Mouse (Mus musculus) midbrain, postnatal 0 days (tissue): ENCODE results near the gene Padi1. TPM values are rescaled to one million over a fixed set of nuclear protein-coding genes. Genes with fewer than 3 reads are reported as not detected.

Source experiments
- ATAC-seq: fragments of 200-750 bp; cut with Nextera tagmentation; 2 replicates; pipeline ENCODE4 v1.8.0; 2017; ENCODE audit warnings: moderate number of reproducible peaks, mild to moderate bottlenecking, moderate TSS enrichment, moderate library complexity; ENCODE audit not compliant: low FRiP score
- DNase-seq: peaks from one replicate; pipeline ENCODE4 v3.0.0-alpha.2; 2015; ENCODE audit warnings: low spot score
- H3K27ac ChIP-seq: fragments of 300-500 bp; sonication (generic); 2 replicates; pipeline ENCODE4 v1.5.1; 2014; ENCODE audit warnings: low read depth, mild to moderate bottlenecking, low read length, mixed read lengths
- H3K27me3 ChIP-seq: fragments of 300-500 bp; sonication (generic); 2 replicates; pipeline ENCODE4 v1.6.1; 2014; ENCODE audit warnings: low read length, control low read depth, mixed read lengths; ENCODE audit not compliant: insufficient read depth
- H3K36me3 ChIP-seq: fragments of 300-500 bp; sonication (generic); 2 replicates; pipeline ENCODE4 v1.6.1; 2014; ENCODE audit warnings: low read length, control low read depth, mixed read lengths; ENCODE audit not compliant: insufficient read depth
- H3K4me1 ChIP-seq: fragments of 300-500 bp; sonication (generic); 2 replicates; pipeline ENCODE4 v1.6.1; 2014; ENCODE audit warnings: mild to moderate bottlenecking, control low read depth, antibody characterized with exemption, low read length, mixed read lengths; ENCODE audit not compliant: insufficient read depth
- H3K4me2 ChIP-seq: fragments of 300-500 bp; sonication (generic); 2 replicates; pipeline ENCODE4 v1.6.1; 2014; ENCODE audit warnings: low read depth, mild to moderate bottlenecking, low read length, mixed read lengths; ENCODE audit not compliant: poor library complexity, severe bottlenecking
- H3K4me3 ChIP-seq: fragments of 300-500 bp; sonication (generic); 2 replicates; pipeline ENCODE4 v1.5.1; 2014; ENCODE audit warnings: low read depth, mild to moderate bottlenecking, low read length, moderate library complexity
- H3K9ac ChIP-seq: fragments of 300-500 bp; sonication (generic); replicated peaks from 2 replicates; pipeline ENCODE4 v1.6.1; 2014; ENCODE audit warnings: mild to moderate bottlenecking, low read length, moderate library complexity, mixed read lengths; ENCODE audit not compliant: poor library complexity, severe bottlenecking
- H3K9me3 ChIP-seq: fragments of 300-500 bp; sonication (generic); 2 replicates; pipeline ENCODE4 v1.6.1; 2016; ENCODE audit warnings: low read length, control low read depth
- CTCF ChIP-seq: IDR thresholded peaks from 2 replicates; pipeline ENCODE4 v1.5.1; 2016; ENCODE audit warnings: antibody characterized with exemption, mild to moderate bottlenecking
- WGBS: fragments of 180-500 bp; shearing (Covaris S2); extraction: QIAGEN DNeasy Blood & Tissue Kit; methylation state at CpG from one replicate; pipeline ENCODE4 v1.1.7; 2014; 5-methylcytosine and 5-hydroxymethylcytosine counted together
- polyA plus RNA-seq: library from polyadenylated mRNA; unstranded; fragments of >200 nt; fragmentation: Nextera tagmentation; extraction: Ambion mirVana; gene quantifications from 2 replicates; pipeline ENCODE4 v1.2.1, GENCODE M21; 2015
- total RNA-seq: library from RNA; depleted of rRNA; stranded (reverse); fragments of >200 nt; gene quantifications from 2 replicates; pipeline ENCODE4 v1.2.3, GENCODE M21; 2014

Padi1 gene
- total and polyA plus RNA-seq, 2 experiments from 2014 or later: 0.16 TPM; not detected in 1

GRCm38 (mm10) chr4:140860125-140860766 is 14.7 kb upstream of the Padi1 start:
- 63% methylated on average over 7 of the region's 7 CpGs for WGBS
- no peak for TF ChIP-seq CTCF
- H3K36me3 ChIP-seq: no peaks in the 10 kb centered on the region
- no peak overlapping the region for H3K4me2 ChIP-seq
- no peak overlapping the region for H3K27ac ChIP-seq
- no peak overlapping the region for H3K9ac ChIP-seq
- H3K4me1 ChIP-seq: no peaks in the 10 kb centered on the region
- no peak overlapping the region for H3K4me3 ChIP-seq
- DNase-seq (no peak), ATAC-seq (no peak)
- H3K9me3 ChIP-seq: no peaks in the 10 kb centered on the region
- no peaks in the 10 kb centered on the region for H3K27me3 ChIP-seq

- 77% methylated on average over 11 of the region's 11 CpGs for WGBS
- H3K27ac ChIP-seq: no peak overlapping the region
These were observed 13.7 kb upstream of the Padi1 start for GRCm38 (mm10) chr4:140859291-140859690.

GRCm38 (mm10) chr4:140857813-140858212 is 12.2 kb upstream of the Padi1 start:
- Histone ChIP-seq H3K4me2 (no peak overlapping the region), H3K9ac (no peak overlapping the region), H3K4me3 (no peak overlapping the region), H3K27me3 (no peaks in the 10 kb centered on the region), H3K4me1 (no peaks in the 10 kb centered on the region), H3K27ac (no peak overlapping the region), H3K36me3 (no peaks in the 10 kb centered on the region), H3K9me3 (no peaks in the 10 kb centered on the region)
- ATAC-seq: no peak
- TF ChIP-seq CTCF: no peak
- no peak for DNase-seq
- WGBS: 84% methylated on average over 7 of the region's 7 CpGs

More at GRCm38 (mm10) chr4:140859291-140859690, 13.7 kb upstream of the Padi1 start:
- DNase-seq (no peak), ATAC-seq (no peak)
- Histone ChIP-seq H3K9ac (no peak overlapping the region), H3K36me3 (no peaks in the 10 kb centered on the region), H3K4me2 (no peak overlapping the region), H3K4me1 (no peaks in the 10 kb centered on the region), H3K4me3 (no peak overlapping the region), H3K9me3 (no peaks in the 10 kb centered on the region), H3K27me3 (no peaks in the 10 kb centered on the region)
- TF ChIP-seq CTCF: no peak

GRCm38 (mm10) chr4:140857041-140857440 is 11.5 kb upstream of the Padi1 start:
- no peak overlapping the region for H3K4me2 ChIP-seq
- H3K4me3 ChIP-seq: no peak overlapping the region
- WGBS: 85% methylated on average over 5 of the region's 5 CpGs
- no peak for TF ChIP-seq CTCF
- H3K9ac ChIP-seq: no peak overlapping the region
- no peaks in the 10 kb centered on the region for H3K36me3 ChIP-seq
- H3K9me3 ChIP-seq: no peaks in the 10 kb centered on the region
- ATAC-seq (no peak), DNase-seq (no peak)
- H3K4me1 ChIP-seq: no peaks in the 10 kb centered on the region
- no peak overlapping the region for H3K27ac ChIP-seq
- H3K27me3 ChIP-seq: no peaks in the 10 kb centered on the region

GRCm38 (mm10) chr4:140855151-140855550 is 9.6 kb upstream of the Padi1 start:
- Histone ChIP-seq H3K4me1 (no peaks in the 10 kb centered on the region), H3K36me3 (no peaks in the 10 kb centered on the region), H3K9ac (no peak overlapping the region), H3K27ac (no peak overlapping the region), H3K9me3 (no peaks in the 10 kb centered on the region), H3K27me3 (no peaks in the 10 kb centered on the region), H3K4me3 (no peak overlapping the region), H3K4me2 (no peak overlapping the region)
- no peak for DNase-seq
- 90% methylated on average over 10 of the region's 10 CpGs for whole genome bisulfite sequencing
- no peak for ATAC-seq
- no peak for TF ChIP-seq CTCF

- TF ChIP-seq CTCF: no peak
- DNase-seq (no peak), ATAC-seq (no peak)
- no peaks in the 10 kb centered on the region for H3K36me3 ChIP-seq
- 79% methylated on average over 10 of the region's 10 CpGs for WGBS
- H3K4me2 ChIP-seq: no peak overlapping the region
- no peak overlapping the region for H3K4me3 ChIP-seq
- H3K9ac ChIP-seq: no peak overlapping the region
- H3K27me3 ChIP-seq: no peaks in the 10 kb centered on the region
- H3K9me3 ChIP-seq: no peaks in the 10 kb centered on the region
- no peaks in the 10 kb centered on the region for H3K4me1 ChIP-seq
- no peak overlapping the region for H3K27ac ChIP-seq
These were observed 8.9 kb upstream of the Padi1 start for GRCm38 (mm10) chr4:140854455-140854864.
